Mouse (Mus musculus) heart, embryonic 13.5 days (tissue): ENCODE data around the gene Ccl24. TPM values are rescaled to one million over a fixed set of nuclear protein-coding genes. Genes with fewer than 3 reads are reported as not detected.
"Not testable (repeated sequence)": the region's sequence is repeated elsewhere in the genome, so short reads cannot be mapped to it uniquely, and the experiment has no call there.

Experiments used
- ATAC-seq: fragments of 200-750 bp; cut with Nextera tagmentation; 2 replicates; pipeline ENCODE4 v1.8.0; 2017; ENCODE audit warnings: moderate TSS enrichment; ENCODE audit not compliant: insufficient number of reproducible peaks, low FRiP score, low TSS enrichment; ENCODE audit errors: extremely low read depth
- H3K27ac ChIP-seq: fragments of 300-500 bp; sonication (generic); replicated peaks from 2 replicates; pipeline ENCODE4 v1.5.1; 2015; ENCODE audit warnings: moderate library complexity, mild to moderate bottlenecking, inconsistent platforms
- H3K27me3 ChIP-seq: fragments of 300-500 bp; sonication (generic); replicated peaks from 2 replicates; pipeline ENCODE4 v1.6.1; 2015; ENCODE audit warnings: mild to moderate bottlenecking, inconsistent platforms
- H3K36me3 ChIP-seq: fragments of 300-500 bp; sonication (generic); 2 replicates; pipeline ENCODE4 v1.6.1; 2015; ENCODE audit warnings: mild to moderate bottlenecking, inconsistent platforms
- H3K4me1 ChIP-seq: fragments of 300-500 bp; sonication (generic); 2 replicates; pipeline ENCODE4 v1.6.1; 2015; ENCODE audit warnings: inconsistent platforms
- H3K4me2 ChIP-seq: fragments of 300-500 bp; sonication (generic); 2 replicates; pipeline ENCODE4 v1.6.1; 2015; ENCODE audit warnings: inconsistent platforms, mild to moderate bottlenecking, moderate library complexity
- H3K4me3 ChIP-seq: fragments of 300-500 bp; sonication (generic); 2 replicates; pipeline ENCODE4 v1.5.1; 2015; ENCODE audit warnings: moderate library complexity, mild to moderate bottlenecking, inconsistent platforms
- H3K9ac ChIP-seq: fragments of 300-500 bp; sonication (generic); 2 replicates; pipeline ENCODE4 v1.6.1; 2015; ENCODE audit warnings: inconsistent platforms, mild to moderate bottlenecking, moderate library complexity
- H3K9me3 ChIP-seq: fragments of 300-500 bp; sonication (generic); 2 replicates; pipeline ENCODE4 v1.6.1; 2016; ENCODE audit warnings: inconsistent platforms
- WGBS: fragments of 180-500 bp; shearing (Covaris S2); methylation state at CpG from one replicate; pipeline ENCODE4 v1.1.7; 2015; ENCODE audit warnings: mixed read lengths; 5-methylcytosine and 5-hydroxymethylcytosine counted together
- polyA plus RNA-seq: library from polyadenylated mRNA; unstranded; fragments of >200 nt; fragmentation: Nextera tagmentation; extraction: Ambion mirVana; gene quantifications from 2 replicates; pipeline ENCODE4 v1.2.1, GENCODE M21; 2015

Ccl24 gene
- 2.4 and 2.9 TPM in 2 replicates for polyA plus RNA-seq

- Histone ChIP-seq H3K9ac (no peak within 1 kb of the TSS), H3K4me1 (no peaks in the 10 kb centered on the region), H3K36me3 (no peaks in the 10 kb centered on the region), H3K4me3 (no peak within 1 kb of the TSS), H3K27ac (no peak within 1 kb of the TSS), H3K27me3 (peaks cover 17% of the 10 kb centered on the region; the same call in 1 of the 2 replicates), H3K9me3 (no peaks in the 10 kb centered on the region), H3K4me2 (no peak within 1 kb of the TSS)
- WGBS = 69% methylated on average over 6 of the region's 6 CpGs
- no peak for ATAC-seq
These were observed at the start of gene Ccl24 for GRCm38 (mm10) chr5:135573006-135573405. Gene Ccl24, minus strand, starts transcription at chr5:135573049.

- ATAC-seq = no peak
- H3K27ac ChIP-seq = no peak overlapping the region
- H3K4me3 ChIP-seq = no peak overlapping the region
- H3K9ac ChIP-seq = no peak overlapping the region
- H3K4me1 ChIP-seq = no peaks in the 10 kb centered on the region
- H3K27me3 ChIP-seq = peaks cover 5% of the 10 kb centered on the region; the same call in 1 of the 2 replicates
- H3K9me3 ChIP-seq = no peaks in the 10 kb centered on the region
- WGBS = 67% methylated on average over 10 of the region's 10 CpGs
- no peak overlapping the region for H3K4me2 ChIP-seq
- H3K36me3 ChIP-seq = no peaks in the 10 kb centered on the region
These were observed 48.9 kb upstream of the Ccl24 start for GRCm38 (mm10) chr5:135621725-135622124.

GRCm38 (mm10) chr5:135620526-135620925 lies 47.7 kb upstream of the Ccl24 start:
- Histone ChIP-seq H3K27me3 (peaks cover 5% of the 10 kb centered on the region; the same call in 1 of the 2 replicates), H3K36me3 (no peaks in the 10 kb centered on the region), H3K4me3 (no peak overlapping the region), H3K4me2 (no peak overlapping the region), H3K27ac (no peak overlapping the region), H3K9me3 (no peaks in the 10 kb centered on the region), H3K9ac (no peak overlapping the region), H3K4me1 (no peaks in the 10 kb centered on the region)
- no peak for ATAC-seq
- WGBS = 81% methylated on average over 9 of the region's 9 CpGs

- not testable (repeated sequence) for H3K27me3 ChIP-seq, H3K9me3 ChIP-seq, H3K4me2 ChIP-seq, H3K4me1 ChIP-seq, H3K9ac ChIP-seq, H3K4me3 ChIP-seq, H3K36me3 ChIP-seq, ATAC-seq, H3K27ac ChIP-seq
- WGBS = 82% methylated on average over 10 of the region's 10 CpGs
These were observed 46.9 kb upstream of the Ccl24 start for GRCm38 (mm10) chr5:135619741-135620140.

GRCm38 (mm10) chr5:135609794-135610193 lies 36.9 kb upstream of the Ccl24 start:
- Histone ChIP-seq H3K9ac (no peak overlapping the region), H3K4me2 (no peak overlapping the region), H3K4me1 (no peaks in the 10 kb centered on the region), H3K36me3 (no peaks in the 10 kb centered on the region), H3K27ac (no peak overlapping the region), H3K9me3 (peaks cover 6% of the 10 kb centered on the region; the same call in 1 of the 2 replicates), H3K4me3 (no peak overlapping the region), H3K27me3 (no peaks in the 10 kb centered on the region)
- ATAC-seq = no peak
- WGBS = 65% methylated on average over 4 of the region's 4 CpGs

GRCm38 (mm10) chr5:135607581-135607980 lies 34.7 kb upstream of the Ccl24 start:
- no peaks in the 10 kb centered on the region for H3K4me1 ChIP-seq
- no peak overlapping the region for H3K4me3 ChIP-seq
- H3K36me3 ChIP-seq = no peaks in the 10 kb centered on the region
- WGBS = 40% methylated on average over 1 of the region's 1 CpGs
- no peak overlapping the region for H3K4me2 ChIP-seq
- no peak overlapping the region for H3K27ac ChIP-seq
- H3K9me3 ChIP-seq = peaks cover 12% of the 10 kb centered on the region; the same call in 1 of the 2 replicates
- H3K9ac ChIP-seq = no peak overlapping the region
- H3K27me3 ChIP-seq = no peaks in the 10 kb centered on the region
- ATAC-seq = no peak

GRCm38 (mm10) chr5:135606717-135607116 lies 33.9 kb upstream of the Ccl24 start:
- not testable (repeated sequence) for H3K27me3 ChIP-seq, H3K4me1 ChIP-seq, H3K36me3 ChIP-seq, H3K4me3 ChIP-seq, ATAC-seq, H3K9ac ChIP-seq, H3K4me2 ChIP-seq, H3K9me3 ChIP-seq, H3K27ac ChIP-seq
- WGBS = no CpG with 5 or more reads among the region's 1 CpGs

- ATAC-seq, H3K4me3 ChIP-seq, H3K36me3 ChIP-seq, H3K27me3 ChIP-seq, H3K4me1 ChIP-seq, H3K9me3 ChIP-seq, H3K9ac ChIP-seq, H3K4me2 ChIP-seq, H3K27ac ChIP-seq: not testable (repeated sequence)
- no CpG with 5 or more reads among the region's 1 CpGs for WGBS
These were observed 31.8 kb upstream of the Ccl24 start for GRCm38 (mm10) chr5:135604643-135605042.

- Histone ChIP-seq H3K36me3 (no peaks in the 10 kb centered on the region), H3K4me1 (no peaks in the 10 kb centered on the region), H3K4me3 (no peak overlapping the region), H3K9ac (no peak overlapping the region), H3K9me3 (peaks cover 15% of the 10 kb centered on the region; the same call in 1 of the 2 replicates), H3K27me3 (no peaks in the 10 kb centered on the region), H3K4me2 (no peak overlapping the region), H3K27ac (no peak overlapping the region)
- WGBS = 69% methylated on average over 12 of the region's 12 CpGs
- ATAC-seq = no peak
These were observed 17.3 kb upstream of the Ccl24 start for GRCm38 (mm10) chr5:135589996-135590784.

- Histone ChIP-seq H3K36me3 (no peaks in the 10 kb centered on the region), H3K4me1 (no peaks in the 10 kb centered on the region), H3K4me3 (no peak overlapping the region), H3K9ac (no peak overlapping the region), H3K9me3 (peaks cover 15% of the 10 kb centered on the region; the same call in 1 of the 2 replicates), H3K27ac (no peak overlapping the region), H3K4me2 (no peak overlapping the region), H3K27me3 (no peaks in the 10 kb centered on the region)
- 78% methylated on average over 4 of the region's 4 CpGs for WGBS
- ATAC-seq = no peak
These were observed 14.9 kb upstream of the Ccl24 start for GRCm38 (mm10) chr5:135587764-135588163.

- H3K4me2 ChIP-seq = no peak overlapping the region
- H3K4me3 ChIP-seq = no peak overlapping the region
- WGBS = 82% methylated on average over 8 of the region's 8 CpGs
- H3K27me3 ChIP-seq = no peaks in the 10 kb centered on the region
- H3K27ac ChIP-seq = no peak overlapping the region
- 0 out of 2 replicates have a peak, but pooled peaks cover 5% of the 10 kb centered on the region for H3K9me3 ChIP-seq
- H3K9ac ChIP-seq = no peak overlapping the region
- no peak for ATAC-seq
- no peaks in the 10 kb centered on the region for H3K36me3 ChIP-seq
- H3K4me1 ChIP-seq = no peaks in the 10 kb centered on the region
These were observed 12.8 kb upstream of the Ccl24 start for GRCm38 (mm10) chr5:135585691-135586090.

- ATAC-seq = no peak
These were observed 9.5 kb upstream of the Ccl24 start for GRCm38 (mm10) chr5:135582330-135582729.

More at GRCm38 (mm10) chr5:135582330-135582729, 9.5 kb upstream of the Ccl24 start:
- no peaks in the 10 kb centered on the region for H3K4me1 ChIP-seq
- no peak overlapping the region for H3K9ac ChIP-seq
- H3K4me2 ChIP-seq = no peak overlapping the region
- no peak overlapping the region for H3K4me3 ChIP-seq
- H3K27me3 ChIP-seq = no peaks in the 10 kb centered on the region
- WGBS = 69% methylated on average over 4 of the region's 4 CpGs
- no peak overlapping the region for H3K27ac ChIP-seq
- H3K36me3 ChIP-seq = no peaks in the 10 kb centered on the region
- no peaks in the 10 kb centered on the region for H3K9me3 ChIP-seq
